Mouse (Mus musculus) embryonic facial prominence, embryonic 14.5 days (tissue): ENCODE measurements around the gene Rnf19b. TPM values are rescaled to one million over a fixed set of nuclear protein-coding genes. Genes with fewer than 3 reads are reported as not detected.

ENCODE experiments used
- ATAC-seq: fragments of 200-750 bp; cut with Nextera tagmentation; 2 replicates; pipeline ENCODE4 v1.8.0; 2017; ENCODE audit warnings: low read depth, moderate number of reproducible peaks, moderate TSS enrichment
- DNase-seq: peaks from one replicate; pipeline ENCODE4 v3.0.0-alpha.2; 2015; ENCODE audit warnings: low spot score
- H3K27ac ChIP-seq: fragments of 300-500 bp; sonication (generic); replicated peaks from 2 replicates; pipeline ENCODE4 v1.5.1; 2014; ENCODE audit warnings: low read depth, mild to moderate bottlenecking, low read length, moderate library complexity
- H3K27me3 ChIP-seq: fragments of 300-500 bp; sonication (generic); replicated peaks from 2 replicates; pipeline ENCODE4 v1.6.1; 2014; ENCODE audit warnings: low read length; ENCODE audit not compliant: control insufficient read depth, insufficient read depth
- H3K36me3 ChIP-seq: fragments of 300-500 bp; sonication (generic); 2 replicates; pipeline ENCODE4 v1.6.1; 2014; ENCODE audit warnings: low read length, mixed read lengths; ENCODE audit not compliant: control insufficient read depth, insufficient read depth
- H3K4me1 ChIP-seq: fragments of 300-500 bp; sonication (generic); 2 replicates; pipeline ENCODE4 v1.6.1; 2014; ENCODE audit warnings: antibody characterized with exemption, low read length; ENCODE audit not compliant: control insufficient read depth, insufficient read depth
- H3K4me2 ChIP-seq: fragments of 300-500 bp; sonication (generic); 2 replicates; pipeline ENCODE4 v1.6.1; 2014; ENCODE audit warnings: low read depth, mild to moderate bottlenecking, low read length, moderate library complexity, mixed read lengths
- H3K4me3 ChIP-seq: fragments of 300-500 bp; sonication (generic); 2 replicates; pipeline ENCODE4 v1.5.1; 2014; ENCODE audit warnings: low read depth, mild to moderate bottlenecking, low read length
- H3K9ac ChIP-seq: fragments of 300-500 bp; sonication (generic); 2 replicates; pipeline ENCODE4 v1.6.1; 2014; ENCODE audit warnings: low read depth, mild to moderate bottlenecking, low read length, moderate library complexity, mixed read lengths
- H3K9me3 ChIP-seq: fragments of 300-500 bp; sonication (generic); 2 replicates; pipeline ENCODE4 v1.6.1; 2016; ENCODE audit warnings: low read length; ENCODE audit not compliant: control insufficient read depth
- WGBS: fragments of 180-500 bp; shearing (Covaris S2); extraction: QIAGEN DNeasy Blood & Tissue Kit; methylation state at CpG from one replicate; pipeline ENCODE4 v1.1.7; 2014; 5-methylcytosine and 5-hydroxymethylcytosine counted together
- polyA plus RNA-seq: library from polyadenylated mRNA; unstranded; fragments of >200 nt; fragmentation: Nextera tagmentation; extraction: Ambion mirVana; gene quantifications from 2 replicates; pipeline ENCODE4 v1.2.1, GENCODE M21; 2014

The Rnf19b gene
- polyA plus RNA-seq, 1 experiment from 2014 or later = 11.3 TPM

DNA sequence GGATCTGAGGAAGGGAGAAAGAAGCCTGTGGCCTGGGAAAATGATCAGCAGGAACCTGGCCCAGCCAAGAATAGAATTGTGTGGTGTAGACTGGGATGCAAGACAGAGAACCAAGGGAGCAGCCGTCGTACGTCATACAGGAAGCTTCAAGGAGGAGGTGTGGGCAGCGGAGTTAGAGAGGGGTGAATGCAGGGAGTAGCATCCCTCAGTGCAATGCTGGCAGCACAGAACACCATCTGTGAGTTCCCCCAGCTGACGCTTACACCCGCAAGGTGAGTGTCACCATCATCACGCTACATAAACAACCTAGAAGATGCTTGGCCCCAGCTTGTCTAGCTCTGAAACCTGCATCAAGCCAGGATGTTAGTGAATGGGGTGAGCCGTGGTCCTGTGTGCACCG lies 38.3 kb upstream of the Rnf19b start:
- no peaks in the 10 kb centered on the region for H3K36me3 ChIP-seq
- WGBS = 72% methylated on average over 9 of the region's 9 CpGs

DNA sequence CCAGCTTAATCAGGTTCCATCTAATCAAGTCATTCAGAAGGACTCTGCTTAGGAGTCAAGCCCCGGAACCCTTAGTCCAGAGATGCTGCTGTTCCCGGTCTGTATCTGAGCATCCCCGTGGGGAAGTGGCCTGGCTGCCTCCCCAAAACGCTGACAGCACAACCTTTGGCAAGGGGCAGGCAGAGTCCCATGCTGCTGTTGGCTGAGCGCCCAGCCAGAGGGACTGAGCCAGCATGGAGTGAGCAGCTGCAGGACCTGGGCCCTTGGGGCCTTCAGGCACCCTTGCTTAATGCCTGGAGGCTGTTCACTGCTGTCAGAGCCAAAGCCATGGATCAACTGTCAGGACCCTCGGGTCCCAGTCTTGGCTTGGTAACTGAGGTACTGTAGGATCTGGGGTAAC lies 37.6 kb upstream of the Rnf19b start:
- 52% methylated on average over 6 of the region's 6 CpGs for whole genome bisulfite sequencing
- no peak overlapping the region for H3K9ac ChIP-seq
- H3K4me1 ChIP-seq = peaks cover 9% of the 10 kb centered on the region; the same call in 1 of the 2 replicates
- H3K27me3 ChIP-seq = no peaks in the 10 kb centered on the region
- H3K4me3 ChIP-seq = no peak overlapping the region
- peak; percentile 30; the same call in 1 of the 2 replicates for ATAC-seq
- H3K27ac ChIP-seq = no peak overlapping the region
- no peaks in the 10 kb centered on the region for H3K36me3 ChIP-seq
- H3K9me3 ChIP-seq = no peaks in the 10 kb centered on the region
- H3K4me2 ChIP-seq = no peak overlapping the region
- peak; percentile 67 for DNase-seq

More for the DNA sequence above, 38.3 kb upstream of the Rnf19b start:
- H3K4me3 ChIP-seq = no peak overlapping the region
- no peak for ATAC-seq
- H3K27me3 ChIP-seq = no peaks in the 10 kb centered on the region
- peaks cover 9% of the 10 kb centered on the region; the same call in 1 of the 2 replicates for H3K4me1 ChIP-seq
- H3K27ac ChIP-seq = no peak overlapping the region
- no peaks in the 10 kb centered on the region for H3K9me3 ChIP-seq
- H3K4me2 ChIP-seq = no peak overlapping the region
- no peak overlapping the region for H3K9ac ChIP-seq
- no peak for DNase-seq

DNA sequence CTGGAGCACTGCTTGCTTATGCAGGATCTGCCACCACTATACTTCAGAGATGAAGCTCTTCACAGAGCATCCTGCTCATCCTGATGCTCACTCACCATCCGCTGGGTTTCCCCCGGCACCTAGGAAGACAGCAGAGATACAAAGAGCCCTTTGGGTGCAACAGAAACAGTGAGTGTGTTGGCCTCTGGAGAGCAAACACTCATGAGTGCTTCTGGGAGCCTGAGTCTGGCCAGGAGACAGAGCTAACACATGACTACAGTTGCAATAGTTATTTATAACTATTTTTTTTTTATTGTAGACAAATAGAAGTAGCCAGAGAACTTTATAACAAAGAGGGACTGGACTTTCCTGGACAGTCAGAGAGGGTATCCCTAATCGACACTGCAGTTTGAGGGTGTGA lies 36.6 kb upstream of the Rnf19b start:
- no peak for ATAC-seq
- WGBS = 86% methylated on average over 3 of the region's 3 CpGs
- H3K27me3 ChIP-seq = no peaks in the 10 kb centered on the region
- H3K4me3 ChIP-seq = no peak overlapping the region
- H3K4me2 ChIP-seq = no peak overlapping the region
- H3K36me3 ChIP-seq = no peaks in the 10 kb centered on the region
- H3K9ac ChIP-seq = no peak overlapping the region
- DNase-seq = no peak
- H3K27ac ChIP-seq = no peak overlapping the region
- H3K9me3 ChIP-seq = no peaks in the 10 kb centered on the region
- peaks cover 1% of the 10 kb centered on the region; the same call in 1 of the 2 replicates for H3K4me1 ChIP-seq

DNA sequence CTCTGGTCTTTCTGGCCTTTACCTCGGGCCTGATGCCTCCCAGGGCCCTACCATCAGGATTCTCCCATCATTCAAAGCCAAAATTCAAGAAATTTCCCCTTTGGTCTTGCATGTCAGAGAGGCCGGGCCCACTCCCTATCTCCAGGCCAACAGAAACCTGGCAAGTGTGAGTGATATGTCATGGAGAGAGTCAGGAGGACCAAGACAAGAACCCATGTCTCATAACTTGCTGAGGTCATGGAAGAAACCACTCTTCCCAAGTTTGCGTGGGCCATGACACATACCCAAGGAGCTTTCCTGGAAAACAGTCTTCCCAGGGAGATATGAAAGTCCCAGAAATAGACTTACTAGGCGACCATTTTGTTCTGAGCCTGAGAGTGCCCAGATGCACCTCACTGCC lies 36.2 kb upstream of the Rnf19b start:
- no peak overlapping the region for H3K27ac ChIP-seq
- no peaks in the 10 kb centered on the region; the same call in 1 of the 2 replicates for H3K4me1 ChIP-seq
- no peak overlapping the region for H3K4me3 ChIP-seq
- ATAC-seq = no peak
- no peak overlapping the region for H3K9ac ChIP-seq
- H3K27me3 ChIP-seq = no peaks in the 10 kb centered on the region
- H3K9me3 ChIP-seq = no peaks in the 10 kb centered on the region
- WGBS = 84% methylated on average over 4 of the region's 4 CpGs
- no peak overlapping the region for H3K4me2 ChIP-seq
- DNase-seq = no peak
- no peaks in the 10 kb centered on the region for H3K36me3 ChIP-seq

DNA sequence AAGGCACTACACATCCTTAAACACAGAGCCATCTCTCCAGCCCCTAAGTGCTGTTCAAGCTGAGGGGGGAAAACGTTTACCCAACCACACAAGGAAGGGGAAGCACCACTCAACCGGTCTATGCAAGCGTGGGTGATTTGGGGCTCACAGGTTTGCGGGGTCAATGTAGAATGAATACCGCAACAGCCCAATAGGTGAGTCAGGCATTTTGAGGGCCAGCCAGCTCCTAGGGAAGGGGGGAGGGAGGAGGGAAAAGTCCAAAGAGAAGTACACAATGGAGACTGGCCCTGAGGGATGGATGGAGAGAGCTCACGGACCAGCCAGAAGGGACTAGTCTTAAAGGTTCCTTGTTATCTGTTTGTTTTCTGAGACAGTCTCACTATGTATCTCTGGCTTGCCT lies 34.2 kb upstream of the Rnf19b start:
- DNase-seq = no peak
- no peaks in the 10 kb centered on the region for H3K9me3 ChIP-seq
- H3K4me2 ChIP-seq = no peak overlapping the region
- H3K4me1 ChIP-seq = no peaks in the 10 kb centered on the region; the same call in 1 of the 2 replicates
- H3K36me3 ChIP-seq = no peaks in the 10 kb centered on the region
- ATAC-seq = no peak
- 80% methylated on average over 6 of the region's 6 CpGs for WGBS
- no peak overlapping the region for H3K27ac ChIP-seq
- H3K9ac ChIP-seq = no peak overlapping the region
- H3K4me3 ChIP-seq = no peak overlapping the region
- no peaks in the 10 kb centered on the region for H3K27me3 ChIP-seq

DNA sequence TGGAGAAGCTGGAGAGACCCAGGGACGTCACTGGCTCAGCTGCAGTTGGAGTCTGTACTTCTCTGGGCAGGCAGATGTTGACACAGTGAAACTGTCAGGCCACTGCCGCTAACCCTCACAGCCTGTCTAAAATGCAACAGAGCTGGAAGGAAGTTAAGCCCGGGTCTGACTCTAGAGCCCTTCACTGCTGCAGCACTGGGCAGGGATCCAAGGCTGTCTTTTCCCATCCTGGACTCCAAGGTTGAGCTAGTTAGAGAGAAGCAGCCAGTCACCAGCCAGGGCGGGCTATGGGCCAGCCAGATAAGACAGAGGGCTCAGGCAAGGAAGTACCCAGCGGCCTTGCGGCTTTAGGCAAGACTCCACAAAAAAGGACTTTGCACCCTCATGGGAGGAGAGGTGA lies 33.3 kb upstream of the Rnf19b start:
- Histone ChIP-seq H3K4me2 (no peak overlapping the region), H3K4me3 (no peak overlapping the region), H3K4me1 (no peaks in the 10 kb centered on the region; the same call in 1 of the 2 replicates), H3K27ac (no peak overlapping the region), H3K9me3 (no peaks in the 10 kb centered on the region), H3K9ac (no peak overlapping the region), H3K36me3 (no peaks in the 10 kb centered on the region), H3K27me3 (no peaks in the 10 kb centered on the region)
- DNase-seq (peak; percentile 70), ATAC-seq (no peak)
- WGBS = 64% methylated on average over 6 of the region's 6 CpGs

DNA sequence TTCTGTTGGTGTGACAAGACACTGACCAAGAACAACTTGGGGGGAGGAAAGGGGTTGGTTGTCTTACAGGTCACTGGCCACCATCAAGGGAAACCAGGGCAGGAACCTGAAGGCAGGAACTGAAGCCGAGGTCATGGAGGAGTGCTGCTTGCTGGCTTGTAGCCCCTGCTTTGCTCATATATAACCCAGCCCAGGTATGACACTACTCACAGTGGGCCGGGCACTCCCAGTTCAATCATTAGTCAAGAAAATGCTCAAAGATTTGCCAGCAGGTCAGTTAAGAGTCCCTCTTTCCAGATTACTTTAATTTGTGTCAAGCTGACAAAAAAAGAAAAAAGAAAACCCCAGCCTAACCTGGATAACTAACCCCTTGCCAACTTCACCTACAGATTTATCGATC lies 32.4 kb upstream of the Rnf19b start:
- H3K4me3 ChIP-seq = no peak overlapping the region
- no peak overlapping the region for H3K27ac ChIP-seq
- 95% methylated on average over 3 of the region's 3 CpGs for WGBS
- no peaks in the 10 kb centered on the region for H3K36me3 ChIP-seq
- H3K27me3 ChIP-seq = no peaks in the 10 kb centered on the region
- H3K9ac ChIP-seq = no peak overlapping the region
- no peaks in the 10 kb centered on the region for H3K9me3 ChIP-seq
- H3K4me2 ChIP-seq = no peak overlapping the region
- no peak for ATAC-seq
- no peaks in the 10 kb centered on the region for H3K4me1 ChIP-seq
- no peak for DNase-seq

DNA sequence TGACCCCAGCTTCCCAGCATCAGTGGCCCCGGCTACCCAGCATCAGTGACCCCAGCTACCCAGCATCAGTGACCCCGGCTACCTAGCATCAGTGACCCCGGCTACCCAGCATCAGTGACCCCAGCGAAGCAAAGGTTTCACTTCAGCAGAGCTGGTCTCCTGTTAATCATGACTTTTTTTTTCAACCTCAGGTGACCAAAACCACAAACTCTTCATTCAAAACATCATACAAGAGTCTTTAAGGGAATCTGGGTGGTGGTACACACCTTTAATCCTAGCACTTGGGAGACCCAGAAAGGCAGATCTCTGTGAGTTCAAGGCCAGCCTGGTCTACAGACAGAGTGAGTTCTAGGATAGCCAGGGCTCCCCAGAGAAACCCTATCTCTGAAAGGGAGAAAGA lies 27.3 kb upstream of the Rnf19b start:
- H3K4me2 ChIP-seq = no peak overlapping the region
- no peaks in the 10 kb centered on the region for H3K36me3 ChIP-seq
- peaks cover 30% of the 10 kb centered on the region for H3K4me1 ChIP-seq
- no peak overlapping the region for H3K9ac ChIP-seq
- H3K4me3 ChIP-seq = no peak overlapping the region
- H3K27ac ChIP-seq = no peak overlapping the region
- ATAC-seq (no peak), DNase-seq (no peak)
- H3K27me3 ChIP-seq = no peaks in the 10 kb centered on the region
- H3K9me3 ChIP-seq = no peaks in the 10 kb centered on the region
- 84% methylated on average over 4 of the region's 4 CpGs for WGBS

DNA sequence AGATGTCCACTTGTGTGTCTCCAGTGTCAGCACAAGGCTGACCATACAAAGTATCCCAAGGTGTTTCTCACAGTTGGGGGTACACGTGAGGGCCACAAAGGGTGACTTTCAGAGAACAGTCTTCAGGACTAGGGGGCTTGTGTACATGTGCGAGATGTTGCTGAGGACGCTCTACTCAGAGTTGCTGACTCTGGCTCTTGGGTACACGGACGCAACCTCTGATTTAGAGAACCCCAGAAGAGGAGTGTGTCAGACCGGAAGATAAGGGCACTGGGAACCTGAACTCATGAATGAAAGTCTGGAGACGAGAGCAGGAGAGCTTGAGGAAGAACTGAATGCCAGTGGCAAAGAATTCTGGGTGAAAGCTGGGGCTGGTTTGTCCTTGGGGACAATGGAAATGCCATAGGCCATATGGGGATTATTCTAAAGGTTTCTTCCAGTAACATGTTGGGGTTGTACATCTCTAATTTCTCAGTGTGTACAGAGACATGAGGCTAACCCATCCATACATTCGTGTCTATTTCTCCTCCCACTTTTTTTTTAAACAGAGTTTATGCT lies 26.6 kb upstream of the Rnf19b start:
- DNase-seq = no peak
- H3K9ac ChIP-seq = no peak overlapping the region
- H3K4me3 ChIP-seq = no peak overlapping the region
- H3K4me2 ChIP-seq = no peak overlapping the region
- no peaks in the 10 kb centered on the region for H3K27me3 ChIP-seq
- no peaks in the 10 kb centered on the region for H3K36me3 ChIP-seq
- peaks cover 30% of the 10 kb centered on the region for H3K4me1 ChIP-seq
- H3K27ac ChIP-seq = no peak overlapping the region
- no peak for ATAC-seq
- WGBS = 80% methylated on average over 8 of the region's 8 CpGs
- H3K9me3 ChIP-seq = no peaks in the 10 kb centered on the region
